Mouse (Mus musculus): ENCODE measurements at regions not wholly inside any gene's neighbourhood (a gene's known extent, or its start where the extent isn't known, plus 50 kb on each side); places are given as distances from the start of the nearest gene placed in this dataset.
"Not testable (repeated sequence)": the region's sequence is repeated elsewhere in the genome, so short reads cannot be mapped to it uniquely, and the experiment has no call there.

DNA sequence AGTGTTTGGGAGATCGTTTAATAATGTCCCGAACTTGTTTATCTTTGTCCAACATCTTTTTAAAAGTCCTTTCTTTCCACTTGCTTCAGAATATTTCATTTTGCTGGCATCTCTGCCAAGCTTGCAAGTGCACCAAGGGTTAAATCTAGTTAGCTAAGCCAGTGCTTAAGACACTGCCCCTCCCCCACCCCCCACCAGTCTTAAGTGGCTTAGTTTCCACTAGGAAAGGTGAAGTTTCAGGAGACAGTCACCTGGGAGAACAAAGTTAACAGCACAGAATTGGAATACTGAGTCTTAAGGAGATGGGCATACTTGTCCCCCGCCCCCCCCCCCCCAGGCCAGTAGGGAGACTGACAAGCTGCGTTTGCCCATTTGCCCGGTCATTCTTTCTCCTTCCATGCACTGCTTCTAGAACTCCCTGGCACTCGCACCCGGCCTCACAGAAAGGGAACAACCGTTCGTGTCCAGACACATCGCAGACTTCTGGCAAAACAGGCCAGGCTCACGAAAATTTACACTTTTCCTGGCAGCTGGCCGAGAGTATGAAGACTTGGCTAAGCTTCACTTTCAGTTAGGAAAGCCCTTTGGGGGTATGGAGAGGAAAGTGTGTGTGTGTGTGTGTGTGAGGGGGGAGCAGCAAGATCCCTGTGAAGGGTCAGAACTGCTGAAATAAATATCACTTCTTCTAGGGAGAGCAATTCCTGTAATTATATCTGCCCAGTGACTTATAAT is 219.2 kb downstream of the Bcl11a start:
- peak; percentile 18 for DNase-seq (ENCODE audit: low spot score)

DNA sequence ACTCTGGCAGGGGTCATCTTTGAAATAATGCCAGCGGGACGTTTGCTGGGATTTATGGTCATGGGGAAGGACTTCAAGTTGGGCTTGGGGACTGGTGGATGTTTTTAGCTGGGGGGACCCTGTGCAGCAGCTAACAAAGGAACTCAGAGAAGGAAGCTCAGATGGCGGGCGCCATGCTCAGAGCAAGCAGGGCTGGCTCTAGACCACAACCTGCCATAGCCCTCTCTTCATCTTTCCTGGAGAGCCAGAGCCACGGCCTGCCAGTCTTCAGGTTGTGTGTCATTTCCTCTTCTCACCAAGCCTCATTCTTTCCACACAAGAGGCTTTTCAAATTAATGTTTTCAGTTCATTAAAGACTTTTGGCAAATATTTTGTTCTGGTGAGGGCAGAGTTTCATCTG is 219.9 kb downstream of the Bcl11a start:
- DNase-seq (ENCODE audit: low spot score): no peak

DNA sequence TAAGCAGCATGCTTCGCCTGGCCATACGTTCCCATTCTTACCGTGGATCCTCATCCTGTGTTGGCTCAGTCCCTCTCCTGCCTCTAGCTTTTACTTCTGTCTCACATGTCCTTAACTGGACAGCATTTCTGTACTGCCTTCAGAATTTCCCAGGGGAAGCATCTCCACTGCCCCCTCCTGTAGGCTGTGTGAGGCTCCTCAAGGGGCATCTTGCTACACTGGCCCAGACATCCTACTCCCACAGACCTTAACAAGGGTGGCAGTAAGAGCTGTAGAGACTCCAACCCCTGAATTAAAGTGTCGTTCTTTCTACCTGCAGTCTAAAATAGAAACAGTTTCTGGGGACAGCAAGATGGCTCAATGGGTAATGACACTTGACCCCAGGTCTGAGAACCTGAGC is 222.5 kb downstream of the Bcl11a start:
- DNase-seq (ENCODE audit: low spot score): no peak

DNA sequence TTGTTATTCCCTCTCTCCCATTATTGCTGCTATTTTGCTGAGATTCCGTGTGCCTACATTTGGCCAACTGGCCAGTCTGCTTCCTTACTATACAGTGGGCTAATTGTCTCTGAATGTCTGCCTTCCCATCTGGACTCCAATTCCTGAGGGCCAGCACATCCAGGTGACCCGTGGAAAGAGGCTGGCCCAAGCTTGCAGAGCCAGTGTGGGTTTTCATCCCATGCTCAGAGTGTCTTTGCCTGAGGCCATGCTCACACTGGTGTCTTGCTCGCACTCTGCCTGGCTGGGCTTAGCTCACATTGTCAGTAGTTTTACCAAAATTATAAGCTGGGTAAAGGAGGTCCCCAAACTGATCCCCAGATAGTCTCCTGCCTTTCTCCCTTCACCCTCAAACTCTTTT is 223.3 kb downstream of the Bcl11a start:
- peak; percentile 16 for DNase-seq (ENCODE audit: low spot score)

DNA sequence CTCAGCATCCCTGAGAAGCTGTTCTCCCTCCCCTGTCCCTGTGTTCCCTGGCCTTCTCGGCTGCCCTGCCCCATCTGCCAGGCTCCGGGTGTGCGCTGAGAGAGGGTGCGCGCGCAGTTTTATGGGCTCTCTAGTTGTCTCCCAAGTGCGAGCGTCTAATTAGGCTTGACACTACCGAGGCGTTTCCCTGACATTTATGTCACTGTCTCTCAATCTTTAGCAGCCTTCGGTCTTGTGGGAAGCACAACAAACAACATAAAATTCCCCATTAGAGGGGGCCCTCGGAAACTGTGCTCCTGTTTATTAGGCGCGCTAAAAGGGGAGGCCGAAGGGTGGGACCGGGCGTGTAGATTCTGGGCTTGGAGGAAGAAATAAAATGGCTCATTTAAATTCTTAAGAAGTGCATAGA is 227.3 kb downstream of the Bcl11a start:
- DNase-seq (ENCODE audit: low spot score): peak; percentile 84

DNA sequence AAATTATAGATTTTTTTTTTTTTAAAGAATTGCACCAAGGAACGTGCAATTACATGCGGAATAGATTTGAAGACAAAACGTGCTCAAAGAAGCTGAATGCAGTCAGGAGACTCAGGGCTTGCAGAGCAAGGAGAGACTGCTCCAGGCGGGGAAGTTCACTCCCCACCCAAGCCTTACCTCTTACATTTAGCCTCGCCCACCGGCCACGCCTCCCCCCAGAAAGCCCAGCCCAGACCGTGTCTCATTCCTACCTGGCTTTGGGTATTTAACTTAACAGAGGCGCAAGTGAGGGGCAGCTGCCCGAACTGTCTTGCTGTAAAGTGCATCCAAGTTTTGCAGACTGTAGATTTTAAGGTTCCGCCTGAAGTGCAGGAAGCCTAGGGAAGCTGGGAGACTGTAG is 227.8 kb downstream of the Bcl11a start:
- DNase-seq (ENCODE audit: low spot score): peak; percentile 67

DNA sequence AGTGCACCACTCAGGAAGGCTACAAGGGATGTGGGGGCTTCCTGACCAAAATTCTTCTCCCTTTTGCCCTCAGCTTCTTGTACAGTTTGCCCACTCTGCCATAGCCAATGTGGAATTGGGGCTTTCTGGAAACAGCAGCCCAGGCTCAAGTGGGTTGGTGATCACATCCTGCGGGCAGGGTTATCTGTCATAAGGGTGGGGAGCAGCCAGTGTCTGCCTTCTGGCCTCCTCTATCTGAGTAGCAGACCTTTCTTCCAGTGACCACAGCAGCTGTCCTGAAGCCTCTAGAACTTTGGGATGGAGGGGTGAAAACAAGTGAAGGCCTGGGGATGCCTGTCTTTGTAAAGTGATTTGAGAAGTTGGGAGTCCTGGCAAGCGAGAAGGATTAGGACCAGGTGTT is 228.2 kb downstream of the Bcl11a start:
- DNase-seq (ENCODE audit: low spot score): no peak

DNA sequence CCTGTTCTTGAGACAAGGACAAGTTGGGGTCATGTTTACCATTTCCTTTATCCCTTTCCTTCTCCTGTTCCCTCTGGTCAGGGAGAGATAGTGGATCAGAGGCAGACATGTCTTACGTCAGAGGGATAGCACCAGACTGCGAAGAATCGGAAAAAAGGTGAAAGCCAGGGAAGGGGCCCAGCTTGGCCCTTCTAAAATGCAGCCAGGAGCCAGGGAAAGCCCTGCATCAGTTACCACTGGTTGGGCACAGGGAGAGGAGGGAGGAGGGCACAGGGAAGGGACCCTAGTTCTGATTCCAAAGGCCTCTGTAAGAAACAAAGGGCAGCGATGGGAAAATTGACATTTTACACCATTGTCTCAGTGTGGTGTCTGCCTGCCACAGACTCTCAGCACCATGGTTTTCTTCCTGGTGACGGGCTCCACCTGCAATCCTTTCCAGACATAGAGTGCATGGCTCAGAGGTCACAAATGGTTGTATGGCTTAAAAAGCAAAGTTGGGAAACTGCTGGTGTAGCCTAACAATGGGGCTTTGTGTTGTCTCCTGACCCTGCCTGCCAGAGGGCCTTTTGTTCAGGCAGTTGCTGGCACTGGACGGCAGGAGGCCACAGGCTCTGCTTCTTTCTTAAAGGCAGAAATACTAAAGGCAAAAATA is 229.9 kb downstream of the Bcl11a start:
- peak; percentile 78 for DNase-seq (ENCODE audit: low spot score)

DNA sequence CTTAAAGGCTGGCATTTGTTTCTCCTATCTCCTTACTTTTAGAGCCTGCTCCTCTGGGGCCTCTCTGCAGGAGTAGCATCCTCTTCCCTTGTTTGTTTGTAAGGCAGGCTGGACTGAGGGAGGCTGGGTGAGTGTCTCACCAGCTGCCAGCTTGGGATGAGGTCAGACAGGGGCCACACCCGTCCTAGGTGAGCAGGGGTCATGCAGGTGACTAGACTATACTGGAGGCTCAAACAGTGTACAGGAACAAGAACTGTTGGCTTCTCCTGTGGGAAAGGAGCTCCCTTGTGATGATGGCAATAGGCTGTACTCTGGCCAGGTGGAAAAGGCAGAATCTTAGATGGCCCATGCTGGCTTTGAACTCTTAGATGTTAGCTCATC is 230.4 kb downstream of the Bcl11a start:
- DNase-seq (ENCODE audit: low spot score): no peak

DNA sequence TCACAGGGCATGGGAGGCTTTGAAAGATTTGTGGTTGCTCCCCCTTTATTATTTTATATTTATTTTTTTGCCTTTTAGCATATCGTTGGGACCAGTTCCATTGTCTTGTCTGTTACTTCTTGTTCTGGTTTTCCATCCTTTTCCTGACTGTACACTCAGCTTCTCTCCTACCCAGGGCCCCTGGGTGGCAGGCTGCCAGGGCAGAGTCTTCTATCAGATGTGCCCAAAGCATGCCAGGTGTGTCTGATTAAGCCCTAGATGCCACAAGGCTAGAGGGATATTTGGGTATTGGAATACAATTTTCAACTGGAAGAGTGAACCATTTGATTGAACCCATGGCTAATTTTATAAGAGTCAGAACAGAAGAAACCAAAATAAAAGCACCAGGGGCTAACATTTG is 236.2 kb downstream of the Bcl11a start:
- no peak for DNase-seq (ENCODE audit: low spot score)

DNA sequence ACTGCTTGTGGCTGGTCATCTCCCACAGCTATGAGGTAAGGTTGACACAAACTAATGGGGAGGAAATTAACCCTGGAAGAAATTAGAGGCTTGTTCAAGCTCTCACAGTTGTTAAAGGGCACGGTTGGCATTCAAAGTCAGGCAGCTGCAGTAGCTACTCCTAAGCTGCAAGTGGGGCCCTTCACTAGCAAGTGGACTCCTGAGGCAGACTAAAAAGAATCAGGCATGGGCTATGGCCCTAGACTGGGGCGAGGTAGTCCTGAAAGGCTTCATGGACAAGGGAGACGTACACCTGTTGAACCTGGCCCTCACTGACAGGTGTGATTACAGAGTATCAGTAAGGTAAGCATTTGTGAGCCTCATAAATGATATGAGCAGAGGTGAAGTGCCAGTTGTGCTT is 237.7 kb downstream of the Bcl11a start:
- DNase-seq (ENCODE audit: low spot score): no peak

DNA sequence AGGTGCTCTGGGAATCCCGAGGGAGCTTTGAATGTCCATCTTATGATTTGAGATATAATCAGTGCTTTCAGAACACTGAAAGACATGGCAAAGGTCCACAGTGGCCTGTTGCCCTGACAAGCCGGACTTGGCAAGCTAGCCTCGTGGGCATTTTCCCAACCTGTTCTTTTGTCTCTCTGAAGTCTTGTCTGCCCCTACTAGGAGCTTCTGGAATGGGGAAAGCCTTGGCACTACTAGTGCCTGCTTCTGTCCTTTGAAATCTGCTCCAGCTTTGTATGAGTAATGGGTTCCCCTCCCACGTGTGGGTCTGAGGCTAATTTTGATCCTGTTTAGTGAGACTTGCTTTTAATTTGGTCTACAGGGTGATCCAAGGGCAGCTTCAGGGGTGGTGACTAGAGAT is 238.3 kb downstream of the Bcl11a start:
- no peak for DNase-seq (ENCODE audit: low spot score)

DNA sequence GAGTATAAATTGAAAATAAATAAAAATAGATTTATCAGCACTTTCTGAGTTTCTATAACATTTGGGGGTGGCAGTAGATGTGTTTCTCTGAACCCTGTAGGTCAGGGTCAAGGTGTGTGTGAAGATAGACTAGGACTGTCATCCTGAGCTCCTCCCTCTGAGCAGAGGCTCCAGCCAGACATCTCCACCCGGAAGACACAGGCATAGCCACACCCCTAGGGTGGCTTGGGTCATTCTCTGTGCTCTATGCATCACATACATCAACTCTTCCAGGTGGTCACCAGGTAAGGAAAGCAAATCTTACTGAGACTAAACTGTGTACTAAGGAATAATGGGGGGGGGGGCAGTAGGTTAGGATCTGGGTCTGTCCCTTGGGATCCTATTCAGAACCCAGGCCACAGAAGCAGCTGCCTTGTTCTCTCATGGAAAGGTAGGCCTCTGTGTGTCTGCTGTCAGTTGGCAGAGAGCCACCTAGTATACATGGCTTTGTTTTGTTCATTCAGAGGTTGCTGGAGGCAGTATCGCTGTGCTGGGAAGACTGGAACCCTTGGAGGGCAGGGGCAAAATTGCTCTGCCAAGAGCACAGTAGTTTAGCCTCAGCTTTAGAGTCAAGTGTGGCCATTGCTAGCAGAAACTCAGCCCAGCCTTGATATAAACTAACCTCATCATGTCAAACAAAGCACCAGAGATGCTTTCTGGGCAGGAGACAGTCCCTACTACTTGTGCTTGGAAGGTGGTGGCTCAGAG is 240.3 kb downstream of the Bcl11a start:
- DNase-seq (ENCODE audit: low spot score): no peak

DNA sequence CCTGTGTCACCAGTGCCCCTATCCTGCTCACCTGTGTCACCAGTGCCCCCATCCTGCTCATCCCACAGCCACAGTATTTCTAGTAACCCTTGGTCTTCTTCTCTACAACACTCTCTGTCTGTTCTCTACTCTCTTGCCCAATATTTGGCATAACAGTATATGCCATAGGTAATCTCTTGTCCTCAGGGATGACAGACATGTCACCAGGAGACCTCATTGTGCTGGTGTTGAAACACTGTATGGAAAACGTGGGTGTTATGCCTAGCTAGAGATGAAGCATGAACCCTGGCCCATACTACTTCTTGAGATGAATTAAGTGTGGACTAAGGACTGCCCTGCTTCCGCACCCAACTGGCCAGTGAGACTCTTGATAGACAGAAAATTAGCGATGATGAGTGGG is 241.4 kb downstream of the Bcl11a start:
- no peak for DNase-seq (ENCODE audit: low spot score)

DNA sequence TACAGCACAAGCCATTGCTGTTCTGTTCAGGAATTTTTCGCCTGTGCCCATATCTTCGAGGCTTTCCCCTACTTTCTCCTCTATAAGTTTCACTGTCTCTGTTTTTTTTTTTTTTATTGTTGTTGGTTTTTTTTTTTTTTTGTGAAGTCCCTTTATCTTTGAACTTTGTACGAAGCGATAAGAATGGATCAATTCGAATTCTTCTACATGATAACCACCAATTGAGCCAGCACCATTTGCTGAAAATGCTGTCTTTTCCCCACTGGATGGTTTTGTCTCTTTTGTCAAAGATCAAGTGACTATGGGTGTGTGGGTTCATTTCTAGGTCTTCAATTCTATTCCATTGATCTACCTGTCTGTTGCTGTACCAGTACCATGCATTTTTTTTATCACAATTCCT is 244.6 kb downstream of the Bcl11a start:
- DNase-seq (ENCODE audit: low spot score): not testable (repeated sequence)

DNA sequence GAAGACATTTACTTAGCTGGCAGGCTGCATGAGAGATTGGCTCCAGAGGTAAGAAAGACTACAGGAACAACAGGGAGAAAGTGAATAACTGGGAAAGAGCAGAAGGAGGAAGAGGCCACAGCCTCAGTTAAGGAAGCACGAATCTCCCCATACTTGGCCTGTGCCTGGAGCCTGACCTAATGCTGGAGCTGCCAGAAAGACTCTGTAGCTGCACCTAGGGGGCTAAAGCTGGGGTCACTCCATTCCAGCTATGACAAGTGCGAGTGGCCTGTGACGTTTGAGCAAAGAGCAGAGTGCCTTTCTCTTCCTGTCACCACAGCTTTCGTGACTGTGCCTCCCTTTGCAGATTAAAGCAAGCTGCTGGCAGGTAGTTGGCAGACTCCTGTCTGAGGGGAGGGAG is 250.6 kb downstream of the Bcl11a start:
- DNase-seq (ENCODE audit: low spot score): no peak

DNA sequence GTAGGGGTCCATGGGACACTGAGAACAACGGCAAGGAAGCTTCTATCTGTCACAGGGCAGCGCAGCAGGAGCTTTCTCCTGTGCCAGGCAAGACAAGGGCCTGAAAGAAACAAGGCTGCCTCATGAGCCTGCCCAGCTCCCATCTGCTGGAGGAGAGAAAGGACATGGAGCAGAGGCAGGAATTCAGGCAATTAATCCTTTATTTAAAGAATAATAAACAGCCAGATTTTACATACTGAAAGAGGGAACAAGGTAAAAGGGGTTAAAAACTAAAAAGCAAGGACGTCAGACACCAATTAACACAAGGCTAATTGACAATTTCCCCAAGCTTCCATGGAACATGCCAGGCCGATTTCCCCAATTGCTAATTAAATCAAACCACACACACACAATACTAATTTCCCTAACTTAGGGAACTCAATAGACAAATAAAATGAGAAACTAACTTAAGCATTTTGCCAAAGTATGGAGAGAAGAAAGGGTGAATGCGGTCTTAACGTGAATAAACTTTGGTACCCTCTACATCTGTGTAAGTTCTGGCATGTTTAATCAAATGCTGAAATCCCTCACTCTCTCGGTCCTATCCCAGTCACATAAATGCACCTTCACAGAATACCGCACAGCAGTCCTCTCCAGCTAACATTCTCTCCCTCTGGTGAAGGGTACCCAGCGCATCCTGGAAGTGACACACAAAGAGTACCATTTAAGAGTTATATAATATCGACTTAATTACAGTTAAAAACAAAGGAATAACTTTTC is 252.7 kb downstream of the Bcl11a start:
- no peak for DNase-seq (ENCODE audit: low spot score)

DNA sequence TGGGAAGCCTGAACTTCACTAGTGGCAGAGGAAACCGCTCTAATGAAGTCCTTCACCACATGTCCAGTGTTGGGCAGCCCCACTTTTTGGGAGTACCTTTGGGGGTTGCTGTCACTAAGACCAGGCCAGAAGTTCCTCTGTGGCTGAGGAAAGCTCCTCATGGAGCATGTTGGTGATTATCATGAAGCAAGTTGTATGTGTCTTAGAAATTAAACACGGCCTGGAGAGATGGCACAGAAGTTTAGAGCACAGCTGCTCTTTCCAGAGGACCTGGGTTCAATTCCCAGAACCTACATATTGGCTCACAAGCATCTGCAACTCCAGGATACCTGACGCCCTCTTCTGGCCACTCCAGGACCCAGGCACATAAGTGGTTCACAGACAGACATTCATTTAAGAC is 254.4 kb downstream of the Bcl11a start:
- DNase-seq (ENCODE audit: low spot score): no peak

DNA sequence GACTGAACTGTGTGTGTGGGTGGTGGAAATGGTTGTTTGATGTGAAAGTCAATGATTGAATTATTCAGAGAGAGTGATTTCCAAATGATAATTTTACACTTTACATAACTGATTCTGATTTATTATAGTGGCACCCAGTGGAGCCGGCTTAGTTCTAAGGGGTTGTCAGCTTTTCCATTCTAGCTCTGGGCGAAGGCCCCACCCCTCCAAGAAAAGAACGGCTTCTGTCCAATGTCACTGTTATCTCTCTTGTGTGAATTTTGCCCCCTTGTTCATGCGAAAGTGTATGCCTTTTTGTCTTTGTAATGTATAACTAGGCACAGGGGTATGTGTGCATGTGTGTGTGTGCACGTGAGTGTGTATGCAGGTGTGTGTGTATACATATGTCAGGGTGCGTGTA is 255.3 kb downstream of the Bcl11a start:
- DNase-seq (ENCODE audit: low spot score): no peak

DNA sequence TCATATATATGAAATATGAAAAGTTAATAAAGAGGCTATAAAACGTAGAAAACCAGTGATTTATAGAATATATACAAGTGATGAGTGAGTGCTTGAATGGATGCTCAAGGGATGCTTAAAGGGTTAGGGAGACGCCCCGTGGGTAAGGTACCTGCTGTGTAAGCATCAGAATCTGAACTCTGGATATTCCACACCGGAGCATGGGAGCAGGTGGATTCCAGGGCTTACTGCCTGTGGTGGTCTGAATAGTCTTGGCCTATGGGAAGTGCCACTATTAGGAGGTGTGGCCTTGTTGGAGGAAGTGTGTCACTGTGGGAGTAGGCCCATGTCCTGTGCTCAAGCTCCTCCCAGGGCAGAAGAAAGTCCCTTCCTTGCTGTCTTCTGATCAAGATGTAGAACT is 257.4 kb downstream of the Bcl11a start:
- DNase-seq (ENCODE audit: low spot score): no peak

DNA sequence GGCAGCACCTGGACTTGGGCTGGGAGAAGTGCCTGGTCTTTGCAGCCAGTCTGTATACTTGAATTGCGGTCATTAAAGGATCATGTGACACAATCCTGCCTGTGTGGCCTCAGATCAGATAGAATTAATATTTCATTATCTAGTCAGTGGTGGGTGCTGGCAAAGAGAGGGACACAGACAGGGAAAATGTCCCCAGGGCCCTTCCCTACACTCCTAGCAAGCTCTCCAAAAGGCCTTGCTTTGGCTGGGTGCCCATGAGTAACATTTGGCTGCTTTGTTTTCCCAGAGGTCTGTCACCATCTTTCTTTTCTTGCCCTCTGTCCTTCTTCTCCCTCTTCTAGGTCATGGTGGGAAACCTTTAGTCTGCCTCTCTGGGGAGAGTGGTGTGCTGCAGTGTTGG is 260.3 kb downstream of the Bcl11a start:
- DNase-seq (ENCODE audit: low spot score): no peak

DNA sequence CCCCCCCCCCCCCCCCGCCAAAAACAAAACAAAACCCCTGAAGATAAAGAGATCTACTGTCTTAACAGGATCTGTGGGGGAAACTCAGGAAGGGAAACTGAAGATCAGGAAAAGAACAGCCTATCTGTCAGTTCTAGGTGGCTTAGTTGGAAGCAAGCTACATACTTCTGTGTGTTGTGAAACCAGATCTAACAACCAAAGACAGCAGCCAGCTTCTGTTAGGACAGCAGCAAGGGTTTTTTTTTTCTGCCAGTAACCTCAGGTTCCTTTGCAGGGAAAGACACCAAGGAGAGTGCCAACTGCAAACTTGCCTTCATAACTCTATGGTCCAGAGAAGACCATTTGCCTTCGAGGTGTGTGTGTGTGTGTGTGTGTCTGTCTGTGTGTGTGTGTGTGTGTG is 261.2 kb downstream of the Bcl11a start:
- no peak for DNase-seq (ENCODE audit: low spot score)

DNA sequence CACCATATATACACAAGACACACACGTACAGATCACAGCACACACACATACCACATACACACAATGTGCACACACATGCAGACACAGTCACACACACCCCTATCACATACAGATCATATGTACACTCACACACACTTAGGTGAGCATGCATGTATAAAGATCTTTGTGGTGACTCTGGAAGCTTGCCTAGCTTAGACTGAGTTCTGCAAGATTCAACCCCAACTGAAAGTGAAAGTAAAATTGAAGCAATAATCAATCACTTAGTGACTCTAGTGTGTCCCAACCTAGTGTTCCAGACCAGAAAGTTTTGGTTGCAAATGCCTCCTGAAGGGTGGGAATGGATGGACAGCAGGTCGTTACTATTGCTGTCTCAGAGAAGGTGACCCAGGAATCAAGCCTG is 262.8 kb downstream of the Bcl11a start:
- DNase-seq (ENCODE audit: low spot score): no peak
